In the genomic region with DNA sequence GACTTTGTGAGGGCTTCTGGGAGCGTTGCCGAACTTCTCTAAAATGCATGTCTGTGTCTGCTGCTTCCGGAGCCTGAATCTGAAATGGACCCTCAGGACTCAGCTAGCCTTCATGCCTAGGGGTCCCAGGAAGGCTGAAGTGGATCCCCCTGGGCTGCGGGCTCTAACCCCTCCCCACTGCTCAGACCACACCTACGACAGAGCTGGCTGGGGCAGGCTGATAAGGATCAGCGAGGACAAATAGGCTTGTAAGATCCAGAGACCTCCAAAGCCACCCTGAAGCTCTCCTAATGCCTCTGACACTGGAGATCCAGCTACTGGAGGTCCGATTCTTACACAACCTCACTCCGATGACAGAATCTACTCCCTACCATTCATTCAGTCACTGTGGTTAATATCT, we compare ENCODE assay signal across 8 mouse cellular contexts. TPM values are rescaled to one million over a fixed set of nuclear protein-coding genes. Genes with fewer than 3 reads are reported as not detected.
DNase-seq lines count a peak whose midpoint lies in the region; ATAC-seq and TF ChIP-seq lines count a peak whose summit lies in the region.

No protein-coding gene starts in this region.

- no peak for TF ChIP-seq CTCF in testis, adult 2 months (IDR thresholded peaks at IDR 0.05; ENCODE audit: control insufficient read depth, insufficient read depth, insufficient replicate concordance, low read depth, low read length)

- peak overlapping the region; percentile 67 for H3K4me2 ChIP-seq in liver, embryonic 13.5 days
- peak overlapping the region; percentile 76 for H3K4me2 ChIP-seq in stomach, embryonic 16.5 days (ENCODE audit: low read depth, low read length)

- 9% methylated on average over 8 of the region's 8 CpGs for WGBS in liver, embryonic 13.5 days (ENCODE audit: insufficient replicate concordance)
- WGBS in stomach, embryonic 16.5 days, result 3% methylated on average over 8 of the region's 8 CpGs

- TF ChIP-seq POLR2A in testis, adult 2 months (IDR thresholded peaks at IDR 0.05; ENCODE audit: control insufficient read depth, low read depth, low read length), result no peak

- intact Hi-C loops in left cerebral cortex, postnatal 10 days (cut with DNase I), result loop anchor here (10.0 kb wide), 1 partner anchor 332 kb away; no protein-coding TSS in a partner anchor

- no peak for DNase-seq in testis, postnatal 14 days (ENCODE audit: low spot score)
- no peak for DNase-seq in liver, embryonic 13.5 days
- no peak for DNase-seq in left cerebral cortex, postnatal 10 days (ENCODE audit: extremely low spot score in 1 of 2, low spot score in 2 of 2)
- no peak for DNase-seq in thymus, postnatal 0 days (ENCODE audit: low spot score)

- peak overlapping the region; percentile 55 for H3K4me3 ChIP-seq in erythroblast, embryonic 14.5 days (replicated peaks)
- H3K4me3 ChIP-seq in testis, adult 2 months (ENCODE audit: control insufficient read depth, low read depth, low read length), result peak overlapping the region; percentile 68
- peak overlapping the region; percentile 49 for H3K4me3 ChIP-seq in liver, embryonic 13.5 days (replicated peaks)
- peak overlapping the region; percentile 45 for H3K4me3 ChIP-seq in stomach, embryonic 16.5 days (replicated peaks; ENCODE audit: low read length)

- no peak overlapping the region for H3K27ac ChIP-seq in testis, adult 2 months (ENCODE audit: control insufficient read depth, insufficient read depth, low read depth, low read length)
- peak overlapping the region; percentile 44; the same call in 1 of the 2 replicates for H3K27ac ChIP-seq in liver, embryonic 13.5 days
- peak overlapping the region; percentile 76 for H3K27ac ChIP-seq in stomach, embryonic 16.5 days (ENCODE audit: low read length)

- ATAC-seq in erythroblast, adult 5-6 weeks (replicated peaks; ENCODE audit: low FRiP score, poor library complexity, severe bottlenecking), result no peak
- ATAC-seq in liver, embryonic 13.5 days (ENCODE audit: low read depth), result no peak; the same call in 1 of the 2 replicates
- no peak for ATAC-seq in stomach, embryonic 16.5 days (ENCODE audit: insufficient read depth, low FRiP score)

- H3K9me3 ChIP-seq in erythroblast, embryonic 14.5 days (ENCODE audit: control insufficient read depth, low read length), result no peaks in the 10 kb centered on the region
- no peaks in the 10 kb centered on the region for H3K9me3 ChIP-seq in liver, embryonic 13.5 days (replicated peaks)
- H3K9me3 ChIP-seq in stomach, embryonic 16.5 days (replicated peaks; ENCODE audit: control insufficient read depth, low read length), result no peaks in the 10 kb centered on the region

- peaks cover 14% of the 10 kb centered on the region for H3K4me1 ChIP-seq in erythroblast, embryonic 14.5 days (ENCODE audit: control insufficient read depth)
- peaks cover 9% of the 10 kb centered on the region for H3K4me1 ChIP-seq in testis, adult 2 months (ENCODE audit: control insufficient read depth, insufficient read depth, low read length)
- H3K4me1 ChIP-seq in liver, embryonic 13.5 days (replicated peaks), result peaks cover 23% of the 10 kb centered on the region
- H3K4me1 ChIP-seq in stomach, embryonic 16.5 days (ENCODE audit: control insufficient read depth, insufficient read depth, low read length), result peaks cover 26% of the 10 kb centered on the region

- H3K9ac ChIP-seq in liver, embryonic 13.5 days, result peak overlapping the region; percentile 46
- peak overlapping the region; percentile 66 for H3K9ac ChIP-seq in stomach, embryonic 16.5 days (ENCODE audit: low read length)

- peaks cover 61% of the 10 kb centered on the region for H3K27me3 ChIP-seq in erythroblast, embryonic 14.5 days (ENCODE audit: control insufficient read depth)
- H3K27me3 ChIP-seq in testis, adult 2 months (ENCODE audit: control insufficient read depth, insufficient read depth, low read length), result no peaks in the 10 kb centered on the region
- peaks cover 70% of the 10 kb centered on the region for H3K27me3 ChIP-seq in liver, embryonic 13.5 days
- H3K27me3 ChIP-seq in stomach, embryonic 16.5 days (ENCODE audit: control insufficient read depth, insufficient read depth, low read length), result no peaks in the 10 kb centered on the region; the same call in 1 of the 2 replicates

- no peaks in the 10 kb centered on the region for H3K36me3 ChIP-seq in erythroblast, embryonic 14.5 days (ENCODE audit: control insufficient read depth)
- H3K36me3 ChIP-seq in testis, adult 2 months (ENCODE audit: control insufficient read depth, insufficient read depth, low read length), result no peaks in the 10 kb centered on the region
- no peaks in the 10 kb centered on the region for H3K36me3 ChIP-seq in liver, embryonic 13.5 days
- H3K36me3 ChIP-seq in stomach, embryonic 16.5 days (ENCODE audit: control insufficient read depth, insufficient read depth, low read length), result no peaks in the 10 kb centered on the region

RNA-seq across cellular contexts. Expression of gene Myl3, which starts 8.6 kb away (rescaled TPM):
- polyA plus RNA-seq in erythroblast, embryonic 14.5 days (2012), result not detected in 2 replicates
- not detected in 2 replicates for total RNA-seq in erythroblast, adult 5-6 weeks (2015; ENCODE audit: low replicate concordance)
- not detected in 2 replicates for total RNA-seq in erythroblast, adult 5-6 weeks (2017; ENCODE audit: low replicate concordance)
- 0.90 TPM in 2 replicates for polyA plus RNA-seq in testis, adult 2 months (2012; rRNA removed)
- polyA plus RNA-seq in liver, embryonic 13.5 days (2015; fragmentation: Nextera tagmentation; extraction: Ambion mirVana), result 0.56 and 5.4 TPM in 2 replicates
- polyA plus RNA-seq in stomach, embryonic 16.5 days (2015; fragmentation: Nextera tagmentation; extraction: Ambion mirVana), result 0.59 and 12.9 TPM in 2 replicates
- under 1 TPM; 0.39 to 0.56 TPM for total RNA-seq in left cerebral cortex, postnatal 10 days (2021)
- polyA plus RNA-seq in thymus, postnatal 0 days (2015; fragmentation: Nextera tagmentation; extraction: Ambion mirVana), result 0.94 and 1.4 TPM in 2 replicates

RNA-seq across cellular contexts. Expression of gene Pth1r, which starts 13.8 kb away (rescaled TPM):
- not detected in 2 replicates for polyA plus RNA-seq in erythroblast, embryonic 14.5 days (2012)
- not detected in 2 replicates for total RNA-seq in erythroblast, adult 5-6 weeks (2015; ENCODE audit: low replicate concordance)
- total RNA-seq in erythroblast, adult 5-6 weeks (2017; ENCODE audit: low replicate concordance), result not detected in 2 replicates
- 2.8 and 2.9 TPM in 2 replicates for polyA plus RNA-seq in testis, adult 2 months (2012; rRNA removed)
- 4.7 and 5.8 TPM in 2 replicates for polyA plus RNA-seq in liver, embryonic 13.5 days (2015; fragmentation: Nextera tagmentation; extraction: Ambion mirVana)
- polyA plus RNA-seq in stomach, embryonic 16.5 days (2015; fragmentation: Nextera tagmentation; extraction: Ambion mirVana), result 17.5 and 17.9 TPM in 2 replicates
- 1 to 10 TPM; 9.1 to 9.3 TPM for total RNA-seq in left cerebral cortex, postnatal 10 days (2021)
- polyA plus RNA-seq in thymus, postnatal 0 days (2015; fragmentation: Nextera tagmentation; extraction: Ambion mirVana), result 2.6 and 2.9 TPM in 2 replicates
